Mouse (Mus musculus) hindbrain, embryonic 15.5 days (tissue): ENCODE results near the gene Hsdl1. TPM values are rescaled to one million over a fixed set of nuclear protein-coding genes. Genes with fewer than 3 reads are reported as not detected.
A peak's percentile ranks its signal among the peaks of the same experiment; 100 is the strongest.

ENCODE experiments used
- ATAC-seq: fragments of 200-750 bp; cut with Nextera tagmentation; 2 replicates; pipeline ENCODE4 v1.8.0; 2017; ENCODE audit warnings: low read depth, moderate number of reproducible peaks, moderate TSS enrichment; ENCODE audit not compliant: low FRiP score
- H3K27ac ChIP-seq: fragments of 300-500 bp; sonication (generic); replicated peaks from 2 replicates; pipeline ENCODE4 v1.5.1; 2015; ENCODE audit warnings: mild to moderate bottlenecking, inconsistent platforms
- H3K27me3 ChIP-seq: fragments of 300-500 bp; sonication (generic); 2 replicates; pipeline ENCODE4 v1.6.1; 2015; ENCODE audit warnings: control low read depth, inconsistent platforms
- H3K36me3 ChIP-seq: fragments of 300-500 bp; sonication (generic); 2 replicates; pipeline ENCODE4 v1.6.1; 2015; ENCODE audit warnings: control low read depth, inconsistent platforms
- H3K4me1 ChIP-seq: fragments of 300-500 bp; sonication (generic); replicated peaks from 2 replicates; pipeline ENCODE4 v1.6.1; 2015; ENCODE audit warnings: control low read depth, inconsistent platforms
- H3K4me2 ChIP-seq: fragments of 300-500 bp; sonication (generic); 2 replicates; pipeline ENCODE4 v1.6.1; 2015; ENCODE audit warnings: moderate library complexity, mild to moderate bottlenecking, inconsistent platforms
- H3K4me3 ChIP-seq: fragments of 300-500 bp; sonication (generic); 2 replicates; pipeline ENCODE4 v1.5.1; 2015; ENCODE audit warnings: mild to moderate bottlenecking, inconsistent platforms
- H3K9ac ChIP-seq: fragments of 300-500 bp; sonication (generic); 2 replicates; pipeline ENCODE4 v1.6.1; 2015; ENCODE audit warnings: inconsistent platforms
- H3K9me3 ChIP-seq: fragments of 300-500 bp; sonication (generic); 2 replicates; pipeline ENCODE4 v1.6.1; 2016; ENCODE audit warnings: control low read depth, inconsistent platforms
- WGBS: fragments of 180-500 bp; shearing (Covaris S2); methylation state at CpG from one replicate; pipeline ENCODE4 v1.1.7; 2015; 5-methylcytosine and 5-hydroxymethylcytosine counted together
- polyA plus RNA-seq: library from polyadenylated mRNA; unstranded; fragments of >200 nt; fragmentation: Nextera tagmentation; extraction: Ambion mirVana; gene quantifications from 2 replicates; pipeline ENCODE4 v1.2.1, GENCODE M21; 2015

The Hsdl1 gene
- polyA plus RNA-seq, 1 experiment from 2014 or later, result 162 TPM

- 74% methylated on average over 2 of the region's 2 CpGs for WGBS
Measured at GRCm38 (mm10) chr8:119552967-119553366, 22.0 kb downstream of the Hsdl1 start.

GRCm38 (mm10) chr8:119548560-119549113 lies 26.3 kb downstream of the Hsdl1 start:
- H3K9ac ChIP-seq, result no peak overlapping the region
- no peak overlapping the region for H3K27ac ChIP-seq
- no peak overlapping the region for H3K4me3 ChIP-seq
- peaks cover 18% of the 10 kb centered on the region for H3K36me3 ChIP-seq
- H3K4me2 ChIP-seq, result no peak overlapping the region
- no peaks in the 10 kb centered on the region for H3K9me3 ChIP-seq
- whole genome bisulfite sequencing, result 83% methylated on average over 7 of the region's 7 CpGs
- H3K4me1 ChIP-seq, result no peaks in the 10 kb centered on the region
- no peaks in the 10 kb centered on the region for H3K27me3 ChIP-seq
- ATAC-seq, result no peak

More at GRCm38 (mm10) chr8:119552967-119553366, 22.0 kb downstream of the Hsdl1 start:
- Histone ChIP-seq H3K9ac (no peak overlapping the region), H3K4me2 (no peak overlapping the region), H3K4me3 (no peak overlapping the region), H3K9me3 (no peaks in the 10 kb centered on the region), H3K4me1 (peaks cover 33% of the 10 kb centered on the region), H3K27me3 (no peaks in the 10 kb centered on the region), H3K27ac (no peak overlapping the region), H3K36me3 (no peaks in the 10 kb centered on the region)
- ATAC-seq, result no peak

GRCm38 (mm10) chr8:119547019-119547691 lies 27.8 kb downstream of the Hsdl1 start:
- Histone ChIP-seq H3K36me3 (peaks cover 26% of the 10 kb centered on the region), H3K9me3 (no peaks in the 10 kb centered on the region), H3K9ac (no peak overlapping the region), H3K27ac (no peak overlapping the region), H3K4me2 (no peak overlapping the region), H3K4me1 (no peaks in the 10 kb centered on the region), H3K27me3 (no peaks in the 10 kb centered on the region), H3K4me3 (no peak overlapping the region)
- 91% methylated on average over 18 of the region's 18 CpGs for WGBS
- no peak for ATAC-seq

GRCm38 (mm10) chr8:119545791-119546190 lies 29.2 kb downstream of the Hsdl1 start:
- no peak overlapping the region for H3K9ac ChIP-seq
- no peaks in the 10 kb centered on the region for H3K4me1 ChIP-seq
- no peak overlapping the region for H3K27ac ChIP-seq
- peaks cover 38% of the 10 kb centered on the region for H3K36me3 ChIP-seq
- no peak overlapping the region for H3K4me3 ChIP-seq
- H3K9me3 ChIP-seq, result no peaks in the 10 kb centered on the region
- H3K27me3 ChIP-seq, result no peaks in the 10 kb centered on the region
- no peak overlapping the region for H3K4me2 ChIP-seq
- WGBS, result 93% methylated on average over 6 of the region's 6 CpGs
- no peak for ATAC-seq

GRCm38 (mm10) chr8:119545180-119545579 lies 29.8 kb downstream of the Hsdl1 start:
- Histone ChIP-seq H3K9ac (no peak overlapping the region), H3K4me2 (no peak overlapping the region), H3K27me3 (no peaks in the 10 kb centered on the region), H3K27ac (no peak overlapping the region), H3K4me1 (no peaks in the 10 kb centered on the region), H3K4me3 (no peak overlapping the region), H3K36me3 (peaks cover 44% of the 10 kb centered on the region), H3K9me3 (no peaks in the 10 kb centered on the region)
- ATAC-seq, result no peak
- WGBS, result 78% methylated on average over 6 of the region's 6 CpGs

GRCm38 (mm10) chr8:119544606-119545005 lies 30.4 kb downstream of the Hsdl1 start:
- Histone ChIP-seq H3K36me3 (peaks cover 49% of the 10 kb centered on the region), H3K9ac (no peak overlapping the region), H3K27ac (no peak overlapping the region), H3K9me3 (no peaks in the 10 kb centered on the region), H3K4me3 (no peak overlapping the region), H3K4me2 (no peak overlapping the region), H3K4me1 (no peaks in the 10 kb centered on the region), H3K27me3 (no peaks in the 10 kb centered on the region)
- no peak for ATAC-seq
- WGBS, result 84% methylated on average over 3 of the region's 3 CpGs

- Histone ChIP-seq H3K4me3 (no peak overlapping the region), H3K9me3 (no peaks in the 10 kb centered on the region), H3K4me1 (no peaks in the 10 kb centered on the region), H3K4me2 (no peak overlapping the region), H3K27me3 (no peaks in the 10 kb centered on the region), H3K9ac (no peak overlapping the region), H3K36me3 (peaks cover 91% of the 10 kb centered on the region), H3K27ac (no peak overlapping the region)
- 93% methylated on average over 9 of the region's 9 CpGs for WGBS
- no peak for ATAC-seq
Measured at GRCm38 (mm10) chr8:119531973-119532372, 43.0 kb downstream of the Hsdl1 start.

GRCm38 (mm10) chr8:119531397-119531796 lies 43.6 kb downstream of the Hsdl1 start:
- H3K27me3 ChIP-seq, result no peaks in the 10 kb centered on the region
- ATAC-seq, result no peak
- no peaks in the 10 kb centered on the region for H3K4me1 ChIP-seq
- H3K9me3 ChIP-seq, result no peaks in the 10 kb centered on the region
- H3K9ac ChIP-seq, result no peak overlapping the region
- H3K4me3 ChIP-seq, result no peak overlapping the region
- H3K36me3 ChIP-seq, result peaks cover 85% of the 10 kb centered on the region
- no peak overlapping the region for H3K27ac ChIP-seq
- WGBS, result 91% methylated on average over 3 of the region's 3 CpGs
- H3K4me2 ChIP-seq, result no peak overlapping the region

GRCm38 (mm10) chr8:119530937-119531336 lies 44.0 kb downstream of the Hsdl1 start:
- H3K27me3 ChIP-seq, result no peaks in the 10 kb centered on the region
- H3K4me1 ChIP-seq, result no peaks in the 10 kb centered on the region
- no peak overlapping the region for H3K27ac ChIP-seq
- no peaks in the 10 kb centered on the region for H3K9me3 ChIP-seq
- no peak for ATAC-seq
- H3K9ac ChIP-seq, result no peak overlapping the region
- no peak overlapping the region for H3K4me3 ChIP-seq
- 93% methylated on average over 6 of the region's 6 CpGs for WGBS
- peaks cover 81% of the 10 kb centered on the region for H3K36me3 ChIP-seq
- no peak overlapping the region for H3K4me2 ChIP-seq

GRCm38 (mm10) chr8:119528762-119529161 lies 46.2 kb downstream of the Hsdl1 start:
- Histone ChIP-seq H3K4me1 (no peaks in the 10 kb centered on the region), H3K27ac (no peak overlapping the region), H3K9ac (no peak overlapping the region), H3K36me3 (peaks cover 82% of the 10 kb centered on the region), H3K27me3 (no peaks in the 10 kb centered on the region), H3K4me2 (no peak overlapping the region), H3K4me3 (no peak overlapping the region), H3K9me3 (no peaks in the 10 kb centered on the region)
- ATAC-seq, result no peak
- 94% methylated on average over 7 of the region's 7 CpGs for WGBS

- H3K27ac ChIP-seq, result no peak overlapping the region
- H3K36me3 ChIP-seq, result peaks cover 81% of the 10 kb centered on the region
- H3K9ac ChIP-seq, result no peak overlapping the region
- no peak overlapping the region for H3K4me2 ChIP-seq
- H3K4me1 ChIP-seq, result no peaks in the 10 kb centered on the region; the same call in 1 of the 2 replicates
- ATAC-seq, result no peak
- no peak overlapping the region for H3K4me3 ChIP-seq
- H3K27me3 ChIP-seq, result no peaks in the 10 kb centered on the region
- H3K9me3 ChIP-seq, result no peaks in the 10 kb centered on the region
- 70% methylated on average over 7 of the region's 7 CpGs for WGBS
Measured at GRCm38 (mm10) chr8:119520102-119520501, 54.9 kb downstream of the Hsdl1 start.

- Histone ChIP-seq H3K27ac (no peak overlapping the region), H3K36me3 (peaks cover 86% of the 10 kb centered on the region), H3K4me3 (no peak overlapping the region), H3K9me3 (no peaks in the 10 kb centered on the region), H3K4me2 (no peak overlapping the region), H3K4me1 (no peaks in the 10 kb centered on the region; the same call in 1 of the 2 replicates), H3K9ac (no peak overlapping the region), H3K27me3 (no peaks in the 10 kb centered on the region)
- peak; percentile 23; the same call in 1 of the 2 replicates for ATAC-seq
- 34% methylated on average over 5 of the region's 5 CpGs for WGBS
Measured at GRCm38 (mm10) chr8:119516674-119517073, 58.3 kb downstream of the Hsdl1 start.
